Mouse (Mus musculus): ENCODE measurements around the gene Nat10. TPM values are rescaled to one million over a fixed set of nuclear protein-coding genes. Genes with fewer than 3 reads are reported as not detected.
A peak's percentile ranks its signal among the peaks of the same experiment; 100 is the strongest.

Nat10 gene
- polyA plus RNA-seq, 1 experiment: 35.5 TPM

DNA sequence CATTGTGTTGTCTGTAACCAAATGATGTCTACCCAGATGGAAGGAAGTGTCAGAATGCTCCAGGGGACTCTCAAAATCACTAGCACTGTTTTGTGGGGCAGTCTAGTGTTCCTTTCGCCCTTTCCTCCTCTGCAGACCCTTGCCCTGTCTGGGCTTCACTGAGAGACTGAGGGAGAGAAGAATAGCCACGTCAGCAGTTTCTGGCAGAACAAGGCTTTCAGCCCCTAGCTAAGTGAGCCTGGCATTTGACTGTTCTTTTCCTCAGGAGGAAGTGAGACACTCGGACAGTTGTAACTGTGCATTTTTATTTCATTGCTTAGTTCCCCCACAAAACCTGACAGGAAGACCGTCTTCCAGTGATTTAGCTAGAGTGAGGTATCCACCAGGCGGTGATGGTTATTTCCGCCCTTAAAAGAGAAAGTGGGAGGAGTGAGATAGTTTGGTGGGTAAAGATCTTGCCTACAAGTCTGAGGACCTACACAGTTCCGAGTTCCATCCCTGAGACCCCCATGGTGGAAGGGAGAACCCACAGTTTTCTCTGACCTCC is 88.4 kb downstream of the Nat10 start:
- Histone ChIP-seq H3K4me1 (ENCODE audit: control insufficient read depth, insufficient read depth, insufficient read length) (peaks cover 17% of the 10 kb centered on the region; the same call in 1 of the 2 replicates), H3K27me3 (ENCODE audit: control insufficient read depth, insufficient read depth, low read length) (no peaks in the 10 kb centered on the region), H3K27ac (ENCODE audit: insufficient read depth, low read length) (peak overlapping the region; percentile 40), H3K36me3 (ENCODE audit: control insufficient read depth, insufficient read depth, low read length) (no peaks in the 10 kb centered on the region), H3K4me3 (ENCODE audit: extremely low read depth, insufficient read depth, insufficient read length) (no peak overlapping the region)
- no peak for DNase-seq (ENCODE audit: low read depth in 1 of 2, low spot score in 2 of 2)
- no peak for TF ChIP-seq POLR2A (IDR thresholded peaks at IDR 0.05; ENCODE audit: low read depth, low read length)
- no peak for TF ChIP-seq CTCF (IDR thresholded peaks at IDR 0.05; ENCODE audit: extremely low read depth, insufficient read depth, insufficient read length, insufficient replicate concordance)
- 14% methylated on average over 7 of the region's 7 CpGs for WGBS

Other genes with a start within 250 kb of the Nat10 start
- 10.6 and 14.7 TPM in 2 replicates for gene Abtb2, start 195.0 kb downstream of the Nat10 start, polyA plus RNA-seq (2012; rRNA removed)
- gene Caprin1, start 36.4 kb upstream of the Nat10 start, polyA plus RNA-seq (2012; rRNA removed): 48.8 and 73.9 TPM in 2 replicates
- 91.1 and 97.7 TPM in 2 replicates for gene Lmo2, start 196.7 kb upstream of the Nat10 start, polyA plus RNA-seq (2012; rRNA removed)

All from spleen, adult 2 months (tissue).